Mouse (Mus musculus): ENCODE results near the gene Rufy4. TPM values are rescaled to one million over a fixed set of nuclear protein-coding genes. Genes with fewer than 3 reads are reported as not detected.
"Not testable (repeated sequence)": the region's sequence is repeated elsewhere in the genome, so short reads cannot be mapped to it uniquely, and the experiment has no call there.

The Rufy4 gene
- polyA plus RNA-seq, 1 experiment from 2014 or later: not detected

DNA sequence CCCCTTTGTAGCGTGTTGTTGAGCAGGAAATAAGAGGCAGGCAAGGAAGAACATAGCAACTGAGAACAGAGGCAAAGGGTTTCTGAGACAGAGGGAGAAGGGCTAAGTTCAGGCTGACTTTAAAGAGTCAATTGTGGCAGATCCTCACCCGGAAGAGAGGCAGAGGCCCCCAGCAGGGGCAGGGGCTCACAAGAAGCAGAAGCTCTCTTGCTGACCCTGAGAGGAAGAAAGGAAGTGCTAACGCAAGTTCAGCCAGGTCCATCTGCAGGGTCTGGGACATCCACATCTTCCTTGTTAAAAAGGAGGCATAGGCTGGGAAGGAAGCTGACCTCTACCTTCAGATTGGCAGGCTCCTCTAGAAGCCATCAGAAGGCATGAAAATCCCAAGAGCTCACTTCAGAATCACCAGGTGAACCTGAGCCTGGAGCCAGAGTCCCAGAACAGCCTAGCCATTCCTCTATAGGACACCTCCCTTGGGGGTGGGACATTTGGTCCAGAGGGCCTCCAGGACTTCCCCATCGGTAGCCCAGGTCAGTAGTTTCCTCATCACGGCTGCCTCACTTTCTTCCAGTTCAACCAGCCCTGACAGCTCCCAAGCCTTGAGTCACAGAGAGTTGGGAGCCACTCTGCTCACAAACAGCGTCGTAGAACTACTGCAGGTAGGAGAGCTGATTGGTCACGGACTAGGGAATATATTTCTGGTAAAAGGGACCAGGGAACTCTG, 28.3 kb downstream of the Rufy4 start, which contains the start of gene Cxcr2:
Cxcr2 (plus strand) TSS at position 529 of the 724 bp plus-strand sequence.
- Histone ChIP-seq H3K27me3 (ENCODE audit: control insufficient read depth, insufficient read depth, low read length) (no peaks in the 10 kb centered on the region), H3K4me3 (ENCODE audit: low read length) (no peak within 1 kb of the TSS), H3K27ac (ENCODE audit: low read depth, low read length) (no peak within 1 kb of the TSS), H3K4me1 (ENCODE audit: control insufficient read depth, insufficient read depth, low read length) (no peaks in the 10 kb centered on the region), H3K4me2 (replicated peaks; ENCODE audit: low read depth, low read length) (no peak within 1 kb of the TSS), H3K9me3 (ENCODE audit: control insufficient read depth, low read length) (no peaks in the 10 kb centered on the region), H3K36me3 (ENCODE audit: control insufficient read depth, insufficient read depth, low read length) (no peaks in the 10 kb centered on the region), H3K9ac (ENCODE audit: low read depth, low read length) (no peak within 1 kb of the TSS)
- no peak for ATAC-seq (ENCODE audit: low FRiP score, low TSS enrichment)
- WGBS: 70% methylated on average over 8 of the region's 8 CpGs

DNA sequence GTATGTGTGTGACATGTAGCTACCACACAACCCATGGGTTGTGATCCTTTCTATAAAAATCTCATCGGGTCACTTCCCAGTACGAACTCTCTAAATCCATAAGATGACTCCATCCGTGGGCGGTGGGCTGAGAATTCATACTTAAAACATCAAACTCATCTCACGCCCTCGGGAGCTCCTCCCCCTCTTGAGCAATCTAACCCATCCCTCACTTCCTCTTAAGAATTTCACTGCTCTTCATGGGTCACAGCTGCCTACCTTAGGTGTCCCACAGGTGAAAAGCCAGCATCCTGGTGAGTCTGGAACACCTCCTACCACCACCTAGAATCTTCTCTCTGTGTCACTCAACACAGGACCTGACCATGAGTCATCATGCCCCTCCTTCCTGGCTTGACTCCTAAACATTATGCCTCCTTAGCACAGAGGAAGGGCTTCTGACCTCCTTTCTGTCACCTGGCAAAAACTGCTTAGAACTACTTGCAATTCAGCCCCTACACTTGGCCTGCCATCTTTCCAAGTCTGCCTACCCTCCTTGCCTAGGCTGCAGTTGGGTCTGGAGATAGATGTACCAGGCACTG, 30.2 kb downstream of the Rufy4 start:
- Histone ChIP-seq H3K36me3 (ENCODE audit: control insufficient read depth, insufficient read depth, low read length) (no peaks in the 10 kb centered on the region), H3K27ac (ENCODE audit: low read depth, low read length) (no peak overlapping the region), H3K9ac (ENCODE audit: low read depth, low read length) (no peak overlapping the region), H3K9me3 (ENCODE audit: control insufficient read depth, low read length) (no peaks in the 10 kb centered on the region), H3K4me3 (ENCODE audit: low read length) (no peak overlapping the region), H3K4me2 (replicated peaks; ENCODE audit: low read depth, low read length) (no peak overlapping the region), H3K4me1 (ENCODE audit: control insufficient read depth, insufficient read depth, low read length) (no peaks in the 10 kb centered on the region), H3K27me3 (ENCODE audit: control insufficient read depth, insufficient read depth, low read length) (no peaks in the 10 kb centered on the region)
- no peak for ATAC-seq (ENCODE audit: low FRiP score, low TSS enrichment)
- 87% methylated on average over 6 of the region's 6 CpGs for WGBS

DNA sequence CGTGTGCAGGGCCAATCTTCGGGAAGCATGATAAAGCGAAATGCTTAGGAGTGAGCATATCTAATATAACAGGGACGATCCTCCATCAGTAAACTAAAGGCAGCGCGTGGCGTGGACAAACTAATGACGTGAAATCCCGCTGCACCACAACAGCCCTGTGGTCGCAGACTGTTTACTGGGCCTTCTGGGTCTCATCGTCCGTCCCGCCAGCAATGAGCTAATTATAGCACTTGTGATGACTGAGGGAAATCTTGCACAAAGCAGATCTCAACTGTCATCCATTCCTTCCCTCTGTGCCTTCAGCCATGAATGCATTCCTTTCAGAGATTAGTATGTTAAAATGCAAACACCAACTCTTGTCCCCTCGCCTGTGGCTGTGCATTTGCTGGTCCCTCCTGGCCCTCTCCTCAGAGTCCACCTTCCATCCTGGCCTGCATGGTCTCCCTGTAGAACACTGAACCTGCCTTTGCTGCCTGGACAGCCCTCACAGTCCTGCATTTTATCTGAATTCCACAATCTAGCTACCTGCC, 31.1 kb downstream of the Rufy4 start:
- no peaks in the 10 kb centered on the region for H3K9me3 ChIP-seq (ENCODE audit: control insufficient read depth, low read length)
- H3K27ac ChIP-seq (ENCODE audit: low read depth, low read length): no peak overlapping the region
- no peak for ATAC-seq (ENCODE audit: low FRiP score, low TSS enrichment)
- H3K4me2 ChIP-seq (replicated peaks; ENCODE audit: low read depth, low read length): no peak overlapping the region
- H3K36me3 ChIP-seq (ENCODE audit: control insufficient read depth, insufficient read depth, low read length): no peaks in the 10 kb centered on the region
- no peak overlapping the region for H3K9ac ChIP-seq (ENCODE audit: low read depth, low read length)
- WGBS: 86% methylated on average over 14 of the region's 14 CpGs
- H3K4me1 ChIP-seq (ENCODE audit: control insufficient read depth, insufficient read depth, low read length): no peaks in the 10 kb centered on the region
- no peaks in the 10 kb centered on the region for H3K27me3 ChIP-seq (ENCODE audit: control insufficient read depth, insufficient read depth, low read length)
- no peak overlapping the region for H3K4me3 ChIP-seq (ENCODE audit: low read length)

DNA sequence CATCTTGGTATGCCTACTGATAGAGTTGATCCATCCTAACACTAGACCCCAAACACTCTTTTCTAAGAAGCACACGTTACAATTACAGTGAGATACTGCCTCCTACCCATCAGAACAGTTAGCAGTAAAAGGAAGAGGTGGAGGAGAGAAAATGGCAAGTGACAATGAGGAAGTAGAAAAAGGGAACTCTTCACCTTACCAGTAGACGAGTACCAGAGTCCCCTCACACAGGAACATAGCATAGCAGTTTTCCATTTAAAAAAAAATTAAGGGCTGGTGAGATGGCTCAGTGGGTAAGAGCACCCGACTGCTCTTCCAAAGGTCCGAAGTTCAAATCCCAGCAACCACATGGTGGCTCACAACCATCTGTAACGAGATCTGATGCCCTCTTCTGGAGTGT, 34.3 kb downstream of the Rufy4 start:
- H3K27me3 ChIP-seq (ENCODE audit: control insufficient read depth, insufficient read depth, low read length); H3K36me3 ChIP-seq (ENCODE audit: control insufficient read depth, insufficient read depth, low read length); H3K9ac ChIP-seq (ENCODE audit: low read depth, low read length); ATAC-seq (ENCODE audit: low FRiP score, low TSS enrichment); H3K27ac ChIP-seq (ENCODE audit: low read depth, low read length); H3K4me3 ChIP-seq (ENCODE audit: low read length); H3K4me1 ChIP-seq (ENCODE audit: control insufficient read depth, insufficient read depth, low read length); H3K4me2 ChIP-seq (replicated peaks; ENCODE audit: low read depth, low read length); H3K9me3 ChIP-seq (ENCODE audit: control insufficient read depth, low read length): not testable (repeated sequence)
- 80% methylated on average over 4 of the region's 5 CpGs for WGBS

DNA sequence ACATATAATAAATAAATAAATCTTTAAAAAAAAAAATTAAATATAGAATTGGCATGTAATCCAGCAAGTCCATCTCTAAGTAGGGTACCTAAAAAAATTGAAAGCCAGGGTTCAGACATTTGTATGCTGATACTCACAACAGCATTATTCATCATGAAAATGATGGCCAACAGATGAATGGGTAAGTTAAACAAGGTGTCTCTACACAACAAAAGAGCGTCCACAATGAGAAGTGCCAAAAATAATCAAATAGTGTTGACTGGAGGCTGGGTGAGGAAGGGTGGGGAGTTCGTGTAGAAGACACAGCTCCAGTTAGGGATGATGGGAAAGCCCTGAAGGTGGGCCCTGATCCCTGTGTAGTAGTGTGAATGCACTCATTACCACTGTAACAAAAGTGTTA, 34.7 kb downstream of the Rufy4 start:
- no peak overlapping the region for H3K9ac ChIP-seq (ENCODE audit: low read depth, low read length)
- no peak for ATAC-seq (ENCODE audit: low FRiP score, low TSS enrichment)
- H3K4me1 ChIP-seq (ENCODE audit: control insufficient read depth, insufficient read depth, low read length): no peaks in the 10 kb centered on the region
- no peaks in the 10 kb centered on the region for H3K36me3 ChIP-seq (ENCODE audit: control insufficient read depth, insufficient read depth, low read length)
- 60% methylated on average over 2 of the region's 2 CpGs for WGBS
- no peaks in the 10 kb centered on the region for H3K9me3 ChIP-seq (ENCODE audit: control insufficient read depth, low read length)
- no peak overlapping the region for H3K4me2 ChIP-seq (replicated peaks; ENCODE audit: low read depth, low read length)
- H3K4me3 ChIP-seq (ENCODE audit: low read length): no peak overlapping the region
- H3K27ac ChIP-seq (ENCODE audit: low read depth, low read length): no peak overlapping the region
- H3K27me3 ChIP-seq (ENCODE audit: control insufficient read depth, insufficient read depth, low read length): no peaks in the 10 kb centered on the region

DNA sequence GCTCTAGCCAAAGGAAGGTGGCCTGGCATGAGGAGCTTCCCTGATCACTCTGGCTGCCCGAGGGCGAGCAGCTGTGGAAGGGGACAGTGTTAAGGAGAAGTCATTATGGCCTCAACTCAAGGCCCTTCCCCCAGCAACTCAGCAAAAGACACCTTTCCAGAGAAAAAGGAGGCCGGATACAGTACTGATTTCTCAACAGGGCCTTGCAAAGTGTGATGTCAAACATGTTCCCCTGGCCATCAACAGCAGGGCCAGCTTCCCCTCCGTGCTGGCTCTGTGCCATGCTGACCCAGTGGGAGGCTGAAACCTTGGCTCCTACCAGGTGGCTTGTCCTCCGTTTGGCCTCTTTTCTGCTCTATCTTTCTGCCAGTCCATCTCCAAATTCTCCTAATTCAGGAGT, 41.8 kb downstream of the Rufy4 start:
- Histone ChIP-seq H3K27me3 (ENCODE audit: control insufficient read depth, insufficient read depth, low read length) (no peaks in the 10 kb centered on the region), H3K27ac (ENCODE audit: low read depth, low read length) (no peak overlapping the region), H3K9me3 (ENCODE audit: control insufficient read depth, low read length) (no peaks in the 10 kb centered on the region), H3K36me3 (ENCODE audit: control insufficient read depth, insufficient read depth, low read length) (no peaks in the 10 kb centered on the region), H3K4me3 (ENCODE audit: low read length) (no peak overlapping the region), H3K4me2 (replicated peaks; ENCODE audit: low read depth, low read length) (no peak overlapping the region), H3K9ac (ENCODE audit: low read depth, low read length) (no peak overlapping the region), H3K4me1 (ENCODE audit: control insufficient read depth, insufficient read depth, low read length) (no peaks in the 10 kb centered on the region)
- WGBS: 86% methylated on average over 5 of the region's 5 CpGs
- ATAC-seq (ENCODE audit: low FRiP score, low TSS enrichment): no peak

DNA sequence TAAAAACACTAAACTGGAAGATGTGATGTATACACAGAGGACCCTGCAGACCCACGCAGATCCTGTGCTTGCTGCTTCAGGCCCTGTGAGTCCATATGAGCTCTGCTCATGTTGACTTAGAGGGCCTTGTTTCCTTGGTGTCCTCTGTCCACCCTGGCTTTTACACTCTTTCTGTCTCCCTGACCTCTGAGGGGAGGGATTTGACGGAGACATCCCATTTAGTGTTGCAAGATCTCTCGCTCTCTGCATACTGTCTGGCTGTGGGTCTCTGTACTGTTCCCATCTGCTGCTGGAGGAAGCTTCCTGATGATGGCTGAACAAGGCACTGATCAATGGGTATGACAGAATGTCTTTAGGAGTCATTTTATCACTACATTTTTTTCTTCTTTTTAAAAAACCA, 44.4 kb downstream of the Rufy4 start:
- Histone ChIP-seq H3K4me2 (replicated peaks; ENCODE audit: low read depth, low read length) (no peak overlapping the region), H3K4me3 (ENCODE audit: low read length) (no peak overlapping the region), H3K36me3 (ENCODE audit: control insufficient read depth, insufficient read depth, low read length) (no peaks in the 10 kb centered on the region), H3K9ac (ENCODE audit: low read depth, low read length) (no peak overlapping the region), H3K4me1 (ENCODE audit: control insufficient read depth, insufficient read depth, low read length) (no peaks in the 10 kb centered on the region), H3K27me3 (ENCODE audit: control insufficient read depth, insufficient read depth, low read length) (no peaks in the 10 kb centered on the region), H3K27ac (ENCODE audit: low read depth, low read length) (no peak overlapping the region), H3K9me3 (ENCODE audit: control insufficient read depth, low read length) (no peaks in the 10 kb centered on the region)
- 80% methylated on average over 3 of the region's 3 CpGs for WGBS
- no peak for ATAC-seq (ENCODE audit: low FRiP score, low TSS enrichment)

DNA sequence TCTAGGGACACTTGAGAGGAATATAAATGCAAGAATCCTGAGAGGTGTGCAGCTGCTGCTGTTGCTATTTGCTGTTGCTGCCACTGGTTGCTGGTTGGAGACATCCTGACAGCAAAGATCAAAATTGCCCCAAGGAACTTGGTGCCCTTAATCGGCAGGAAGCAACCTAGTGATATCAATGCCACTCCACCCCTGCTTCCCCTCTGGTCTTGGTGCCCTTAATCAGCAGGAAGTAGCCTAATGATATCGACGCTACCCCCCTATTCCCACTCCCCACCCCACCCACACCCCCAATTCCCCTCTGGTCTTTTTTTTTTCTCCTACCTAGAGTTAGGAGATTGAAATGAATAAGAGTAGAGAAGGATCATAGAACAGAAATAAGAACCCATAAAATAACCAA, 47.4 kb downstream of the Rufy4 start:
- Histone ChIP-seq H3K4me3 (ENCODE audit: low read length) (no peak overlapping the region), H3K27me3 (ENCODE audit: control insufficient read depth, insufficient read depth, low read length) (no peaks in the 10 kb centered on the region), H3K36me3 (ENCODE audit: control insufficient read depth, insufficient read depth, low read length) (no peaks in the 10 kb centered on the region), H3K4me1 (ENCODE audit: control insufficient read depth, insufficient read depth, low read length) (no peaks in the 10 kb centered on the region), H3K9me3 (ENCODE audit: control insufficient read depth, low read length) (no peaks in the 10 kb centered on the region), H3K4me2 (replicated peaks; ENCODE audit: low read depth, low read length) (no peak overlapping the region), H3K9ac (ENCODE audit: low read depth, low read length) (no peak overlapping the region), H3K27ac (ENCODE audit: low read depth, low read length) (no peak overlapping the region)
- 79% methylated on average over 3 of the region's 3 CpGs for WGBS
- ATAC-seq (ENCODE audit: low FRiP score, low TSS enrichment): no peak

DNA sequence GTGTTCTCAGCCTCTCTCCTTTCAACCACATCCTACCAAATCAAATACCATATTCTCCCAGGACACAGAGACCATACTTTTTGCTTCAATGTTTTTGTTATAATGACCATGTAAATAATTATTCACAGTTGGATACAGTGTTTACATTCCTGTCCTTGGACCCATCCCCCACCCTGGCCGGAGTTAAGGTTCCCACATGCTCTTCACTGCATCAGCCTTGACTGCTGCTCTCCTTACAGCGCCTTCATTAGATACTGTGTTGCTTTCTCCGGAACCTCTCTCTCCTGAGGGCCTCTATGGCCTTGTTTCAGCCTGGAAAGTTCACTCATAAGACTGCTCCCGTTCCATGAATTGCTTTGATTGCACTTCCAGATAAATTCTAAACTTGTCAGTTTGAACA, 50.4 kb downstream of the Rufy4 start:
- peaks cover 7% of the 10 kb centered on the region; the same call in 1 of the 2 replicates for H3K4me1 ChIP-seq (ENCODE audit: control insufficient read depth, insufficient read depth, low read length)
- H3K4me2 ChIP-seq (replicated peaks; ENCODE audit: low read depth, low read length): no peak overlapping the region
- whole genome bisulfite sequencing: 67% methylated on average over 4 of the region's 4 CpGs
- no peaks in the 10 kb centered on the region for H3K9me3 ChIP-seq (ENCODE audit: control insufficient read depth, low read length)
- H3K9ac ChIP-seq (ENCODE audit: low read depth, low read length): no peak overlapping the region
- ATAC-seq (ENCODE audit: low FRiP score, low TSS enrichment): no peak
- H3K27me3 ChIP-seq (ENCODE audit: control insufficient read depth, insufficient read depth, low read length): no peaks in the 10 kb centered on the region
- H3K27ac ChIP-seq (ENCODE audit: low read depth, low read length): no peak overlapping the region
- no peaks in the 10 kb centered on the region for H3K36me3 ChIP-seq (ENCODE audit: control insufficient read depth, insufficient read depth, low read length)
- H3K4me3 ChIP-seq (ENCODE audit: low read length): no peak overlapping the region

Measured in kidney, embryonic 14.5 days (tissue).